Mouse (Mus musculus): Measurements from ENCODE around the gene Lrrc8b.

The Lrrc8b gene

GRCm38 (mm10) chr5:105415198-105415791 is at the start of gene Lrrc8b:
Gene Lrrc8b, plus strand, starts transcription at chr5:105415775.
- DNase-seq (ENCODE audit: low spot score in 2 of 2) = peak; percentile 72 to 79

DNA sequence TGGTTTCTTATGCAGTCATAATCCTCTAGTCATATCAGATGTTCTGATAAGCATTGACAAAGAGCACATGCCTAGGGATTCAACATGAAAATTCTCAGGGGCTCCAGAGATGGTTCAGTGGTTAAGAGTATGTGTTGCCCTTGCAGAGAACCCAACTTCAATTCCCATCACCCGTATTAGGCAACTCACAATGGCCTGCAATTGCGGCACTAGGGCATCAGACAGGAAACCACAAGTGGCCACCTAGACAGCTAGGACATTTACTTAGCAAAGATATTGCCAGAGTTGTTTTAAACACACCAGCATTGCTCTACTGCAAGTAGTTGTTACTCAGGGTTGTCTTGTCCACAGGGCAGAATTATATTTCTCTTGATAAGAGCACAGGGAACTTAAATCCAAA is 34.1 kb upstream of the Lrrc8b start:
- DNase-seq (ENCODE audit: low spot score in 2 of 2) = no peak

DNA sequence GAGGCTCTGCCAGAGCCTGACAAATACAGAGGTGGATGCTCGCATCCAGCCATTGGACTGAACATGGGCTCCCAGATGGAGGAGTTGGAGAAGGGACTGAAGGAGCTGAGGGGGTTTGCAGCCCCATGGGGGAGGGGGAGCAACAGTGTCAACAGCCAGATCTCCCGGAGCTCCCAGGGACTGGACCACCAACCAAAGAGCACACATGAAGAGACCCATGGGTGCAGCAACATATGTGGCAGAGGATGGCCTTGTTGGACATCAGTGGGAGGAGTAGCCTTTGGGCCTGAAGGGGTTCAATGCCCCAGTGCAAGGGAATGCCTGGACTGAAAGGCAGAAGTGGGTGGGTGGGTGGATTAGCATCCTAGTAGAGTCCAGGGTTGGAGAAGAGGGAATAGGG is 25.2 kb upstream of the Lrrc8b start:
- DNase-seq (ENCODE audit: low spot score in 2 of 2) = no peak

GRCm38 (mm10) chr5:105393731-105394130 is 21.8 kb upstream of the Lrrc8b start:
- DNase-seq (ENCODE audit: low spot score in 2 of 2) = no peak

DNA sequence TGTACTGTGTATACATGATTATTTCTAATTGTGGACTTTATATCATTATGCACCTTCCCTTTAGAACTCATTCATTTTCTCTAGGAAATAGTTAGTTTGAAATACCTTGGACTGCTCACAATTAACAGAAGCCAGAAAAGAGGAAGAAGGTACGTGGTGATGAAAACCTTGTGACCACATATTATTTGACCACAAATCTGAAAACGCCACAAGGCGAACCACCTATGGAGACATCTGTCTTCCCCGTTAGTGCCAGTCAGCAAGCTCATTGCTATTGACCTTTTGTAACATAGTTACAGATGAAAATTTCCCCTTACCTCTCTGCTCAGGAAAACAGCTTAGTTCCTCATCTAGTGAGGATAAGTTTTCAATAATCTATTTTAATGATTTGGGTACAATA is 20.4 kb upstream of the Lrrc8b start:
- DNase-seq (ENCODE audit: low spot score in 2 of 2) = no peak

DNA sequence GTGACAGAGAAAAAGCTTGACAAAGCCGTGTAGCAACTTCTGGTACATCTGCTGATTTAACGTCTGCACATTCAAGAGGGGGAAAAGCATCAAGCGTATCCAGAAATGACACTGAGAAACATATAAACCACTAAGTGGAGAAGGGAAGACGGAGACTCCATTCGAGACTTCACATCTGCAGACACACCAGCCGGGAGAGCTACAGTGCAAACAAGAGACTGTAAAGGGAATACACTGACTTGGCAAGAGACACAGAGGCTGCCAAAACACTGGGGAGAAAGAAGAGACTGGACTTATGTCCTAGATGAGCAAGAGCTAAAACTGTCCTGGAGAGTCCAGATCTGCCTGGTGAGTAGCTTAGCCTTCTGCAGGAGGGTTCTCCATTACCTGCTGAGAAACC is 16.6 kb upstream of the Lrrc8b start:
- DNase-seq (ENCODE audit: low spot score in 2 of 2) = no peak

GRCm38 (mm10) chr5:105399631-105400423 is 15.7 kb upstream of the Lrrc8b start:
- peak; percentile 63 to 74 for DNase-seq (ENCODE audit: low spot score in 2 of 2)

- DNase-seq (ENCODE audit: low spot score in 2 of 2) = peak in 1 of 2 experiments; percentile 12
Observed at GRCm38 (mm10) chr5:105400424-105401375, 14.9 kb upstream of the Lrrc8b start.

- DNase-seq (ENCODE audit: low spot score in 2 of 2) = no peak
Observed at GRCm38 (mm10) chr5:105401536-105401935, 14.0 kb upstream of the Lrrc8b start.

DNA sequence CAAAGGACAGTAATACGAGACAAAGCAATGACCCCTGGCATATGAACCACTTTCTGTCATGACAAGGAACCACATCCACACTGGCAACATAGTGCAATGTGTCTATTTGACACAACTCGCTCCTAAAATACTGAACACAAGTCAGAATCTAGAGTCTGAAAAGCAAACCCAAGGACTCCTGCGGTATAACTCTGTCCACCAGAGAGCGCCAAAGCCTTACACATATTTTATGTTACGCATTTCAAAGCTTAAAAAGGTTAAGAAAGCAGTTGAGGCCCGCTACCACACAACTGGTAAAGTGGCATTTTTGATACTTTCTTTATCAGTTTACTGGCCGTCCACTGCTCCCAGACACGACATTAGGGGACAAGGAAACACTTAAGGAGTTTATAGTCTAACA is 10.6 kb upstream of the Lrrc8b start:
- DNase-seq (ENCODE audit: low spot score in 2 of 2) = peak; percentile 87 to 93

- DNase-seq (ENCODE audit: low spot score in 2 of 2) = no peak
Observed at GRCm38 (mm10) chr5:105407661-105408060, 7.9 kb upstream of the Lrrc8b start.

DNA sequence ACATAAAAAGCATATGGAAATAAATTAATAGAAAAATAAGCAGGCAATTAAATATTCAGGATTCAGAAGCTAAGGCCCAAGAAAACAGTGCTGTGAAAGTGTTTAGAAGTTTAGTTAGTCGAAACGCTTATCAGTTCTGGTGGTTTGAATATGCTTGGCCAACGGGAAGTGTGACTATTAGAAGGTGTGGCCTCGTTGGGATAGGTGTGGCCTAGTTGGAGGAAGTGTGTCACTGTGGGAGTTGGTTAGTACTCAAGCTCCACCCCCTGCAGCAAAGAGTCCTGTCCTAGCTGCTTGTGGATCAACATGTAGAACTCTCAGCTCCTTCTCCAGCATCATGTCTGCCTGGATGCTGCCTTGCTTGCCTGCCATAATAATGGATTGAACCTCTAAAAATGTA is 6.5 kb upstream of the Lrrc8b start:
- DNase-seq (ENCODE audit: low spot score in 2 of 2) = no peak

GRCm38 (mm10) chr5:105410521-105411293 is 4.9 kb upstream of the Lrrc8b start:
- DNase-seq (ENCODE audit: low spot score in 2 of 2) = no peak

DNA sequence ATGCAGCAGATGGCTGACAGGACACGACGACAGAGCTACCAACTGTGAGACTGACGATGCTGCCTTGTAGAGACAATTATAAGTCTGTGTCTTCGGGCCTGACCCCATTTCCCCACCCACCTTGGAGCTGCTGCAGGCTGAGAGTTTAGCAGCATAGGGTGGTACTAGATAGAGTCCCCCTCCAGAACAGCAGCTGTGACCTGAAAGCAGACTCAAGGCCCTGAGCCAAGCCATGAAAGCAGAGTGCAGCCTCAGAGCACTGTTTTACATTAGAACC is 4.3 kb upstream of the Lrrc8b start:
- DNase-seq (ENCODE audit: low spot score in 2 of 2) = no peak

GRCm38 (mm10) chr5:105411768-105412167 is 3.8 kb upstream of the Lrrc8b start:
- no peak for DNase-seq (ENCODE audit: low spot score in 2 of 2)

DNA sequence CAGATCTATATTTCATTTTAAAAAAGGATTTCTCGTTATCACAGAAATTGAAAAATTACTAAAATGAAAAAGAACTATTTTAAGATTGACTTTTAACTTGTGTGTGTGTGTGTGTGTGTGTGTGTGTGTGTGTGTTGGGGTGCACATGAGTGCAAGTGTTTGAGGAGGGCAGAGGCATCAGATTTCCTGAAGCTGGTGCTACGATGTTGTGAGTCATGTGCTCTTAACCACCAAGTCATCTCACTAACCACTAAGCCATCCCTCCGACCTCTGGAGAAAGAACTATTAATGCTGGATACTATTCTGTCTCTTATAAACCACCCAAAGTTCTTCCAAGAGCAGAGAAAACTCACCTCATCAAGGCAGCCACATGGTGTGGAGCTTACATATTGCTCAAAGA is 2.9 kb upstream of the Lrrc8b start:
- DNase-seq (ENCODE audit: low spot score in 2 of 2) = no peak

GRCm38 (mm10) chr5:105414341-105415120 is 1.0 kb upstream of the Lrrc8b start:
- no peak for DNase-seq (ENCODE audit: low spot score in 2 of 2)

DNA sequence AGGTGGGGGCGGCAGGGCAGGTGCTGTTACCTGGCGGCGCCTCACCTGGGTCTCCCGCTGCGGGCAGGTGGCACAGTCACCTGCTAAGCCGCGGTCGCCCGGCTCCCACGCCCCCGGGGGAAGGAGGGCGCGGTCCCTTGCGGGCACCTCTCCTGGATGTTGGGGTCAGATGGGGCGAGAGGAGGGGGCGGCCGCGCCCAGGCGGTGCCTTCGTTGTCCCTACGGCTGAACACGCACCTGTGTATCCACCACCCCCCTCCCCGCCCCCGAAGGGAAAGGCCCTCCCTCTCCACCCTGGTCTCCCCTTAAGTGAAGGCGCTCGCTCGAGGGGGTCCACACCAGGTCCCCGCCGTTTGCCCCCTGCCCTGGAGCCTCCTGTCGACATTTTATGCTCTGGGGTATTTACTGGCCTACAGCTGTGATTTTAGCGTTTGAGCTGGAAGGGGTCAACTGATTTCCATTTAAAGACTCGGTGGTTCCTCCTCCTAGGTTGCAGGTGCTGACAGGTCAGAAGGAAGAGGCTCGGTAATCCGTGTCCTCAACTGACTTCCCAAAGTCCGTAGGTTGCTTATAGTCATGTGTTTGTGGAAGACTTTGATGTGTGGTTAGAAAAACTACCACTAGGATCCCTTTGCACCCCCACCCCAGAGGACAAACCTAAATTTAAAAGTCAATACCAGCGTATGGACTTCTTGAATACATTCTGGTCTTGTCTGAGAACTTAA is 538 bp downstream of the Lrrc8b start:
- no peak for DNase-seq (ENCODE audit: low spot score in 2 of 2)

- DNase-seq (ENCODE audit: low spot score in 2 of 2) = no peak
Observed at GRCm38 (mm10) chr5:105417217-105417616, 1.6 kb downstream of the Lrrc8b start.

DNA sequence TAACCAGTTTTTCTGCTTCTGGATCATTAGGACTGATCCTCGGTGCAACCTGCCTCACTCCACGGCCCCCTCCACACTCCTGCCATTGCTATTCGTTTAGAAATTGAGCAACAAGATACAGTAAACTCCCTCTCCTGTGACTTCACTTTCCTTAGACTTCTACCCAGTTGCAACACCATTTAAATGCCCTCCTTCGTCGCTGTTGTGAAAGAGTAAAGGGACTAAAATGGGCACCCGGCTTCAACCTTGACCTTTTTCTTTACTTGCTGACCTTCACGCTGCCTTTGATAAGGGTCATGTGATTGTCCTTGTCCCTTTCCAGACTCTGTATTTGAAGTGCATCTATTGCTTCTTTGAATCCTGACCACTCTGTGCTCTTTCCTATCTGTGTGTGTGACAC is 2.8 kb downstream of the Lrrc8b start:
- no peak for DNase-seq (ENCODE audit: low spot score in 2 of 2)
